Mouse (Mus musculus) spleen, postnatal 10 days (tissue): Measurements from ENCODE around the gene Gng7.
A peak's percentile ranks its signal among the peaks of the same experiment; 100 is the strongest.

Experiments
- DNase-seq, 2 experiments: peaks; one replicate each; pipeline ENCODE4 v3.0.0; 2021 to 2022; ENCODE audit warnings: low spot score in 2 of 2

Gene Gng7

GRCm38 (mm10) chr10:81025639-81026275 lies 11.0 kb upstream of the Gng7 start, which contains the start of gene Diras1:
Gene Diras1, minus strand, starts transcription at chr10:81025662.
- no peak for DNase-seq

DNA sequence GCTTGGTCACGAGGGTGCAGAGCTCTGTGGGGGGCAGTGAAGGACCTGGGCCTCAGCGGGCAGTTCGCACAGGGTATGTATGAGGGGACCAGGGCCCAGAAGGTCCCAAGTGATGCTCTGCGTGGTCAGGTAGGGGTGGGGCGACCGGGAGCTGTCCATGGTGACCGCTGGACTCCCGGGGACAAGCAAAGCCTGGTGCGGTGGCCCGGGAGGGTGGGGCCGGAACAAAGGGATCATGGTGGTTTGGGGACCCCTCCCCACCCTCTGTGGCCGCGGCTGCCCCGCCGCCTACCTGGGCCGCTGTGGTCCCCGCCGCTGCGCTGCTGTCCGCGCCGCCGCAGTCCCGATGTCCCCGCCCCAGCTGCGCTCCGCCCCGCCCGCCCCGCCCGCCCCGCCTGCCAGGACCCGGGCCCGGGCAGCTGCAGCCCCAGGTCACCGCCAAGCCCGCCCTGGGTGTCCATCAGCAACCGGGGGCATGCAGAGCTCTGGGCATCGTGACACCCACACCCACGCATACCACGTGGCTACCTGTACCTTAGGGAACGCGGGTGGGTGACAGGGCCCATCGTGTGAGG lies 10.4 kb upstream of the Gng7 start:
- DNase-seq: no peak

- DNase-seq: no peak
These were observed 9.7 kb upstream of the Gng7 start for GRCm38 (mm10) chr10:81024346-81024937.

DNA sequence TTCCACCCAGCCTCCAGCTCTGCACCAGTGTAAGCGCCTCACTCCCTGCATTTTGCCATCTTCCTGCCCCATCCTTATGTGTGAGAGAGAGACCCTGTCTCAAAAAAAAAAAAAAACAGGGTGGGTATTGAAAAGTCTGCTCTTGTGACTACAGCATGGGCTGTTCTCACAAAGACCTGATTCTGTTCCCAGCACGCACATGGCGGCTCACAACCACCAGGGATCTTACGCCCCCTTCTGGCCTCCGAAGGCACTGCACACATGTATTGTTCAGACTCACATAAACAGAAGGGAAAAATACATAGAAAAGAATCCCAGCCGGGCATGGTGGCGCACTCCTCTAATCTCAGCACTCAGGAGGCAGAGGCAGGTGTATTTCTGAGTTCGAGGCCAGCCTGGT lies 8.0 kb upstream of the Gng7 start:
- no peak for DNase-seq

DNA sequence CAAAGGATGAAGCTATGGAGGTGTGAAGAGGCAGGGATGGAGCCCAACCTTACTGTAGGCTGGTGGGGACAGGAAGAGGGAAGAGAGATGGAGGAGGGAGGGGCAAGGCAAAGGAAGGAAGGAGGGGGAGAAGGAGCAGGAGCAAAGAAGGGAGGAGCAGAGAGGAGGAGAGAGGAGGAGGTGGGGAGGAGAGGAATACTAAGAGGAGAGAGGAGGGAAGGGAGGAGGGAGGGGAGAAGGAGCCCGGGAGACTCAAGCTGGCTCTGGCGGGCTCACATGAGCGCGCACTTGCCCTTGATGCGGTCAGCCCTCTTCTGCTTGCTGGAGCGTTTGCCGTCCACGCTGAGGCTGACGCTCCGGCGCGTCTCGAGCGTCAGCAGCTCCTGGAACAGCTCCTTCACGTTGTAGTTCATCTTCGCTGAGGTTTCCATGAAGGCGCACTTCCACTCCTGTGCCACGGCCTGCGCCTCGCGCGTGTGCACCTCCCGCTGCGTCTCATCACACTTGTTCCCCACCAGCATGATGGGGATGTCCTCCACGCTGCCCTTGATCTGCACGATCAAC lies 6.9 kb upstream of the Gng7 start:
- DNase-seq: no peak

DNA sequence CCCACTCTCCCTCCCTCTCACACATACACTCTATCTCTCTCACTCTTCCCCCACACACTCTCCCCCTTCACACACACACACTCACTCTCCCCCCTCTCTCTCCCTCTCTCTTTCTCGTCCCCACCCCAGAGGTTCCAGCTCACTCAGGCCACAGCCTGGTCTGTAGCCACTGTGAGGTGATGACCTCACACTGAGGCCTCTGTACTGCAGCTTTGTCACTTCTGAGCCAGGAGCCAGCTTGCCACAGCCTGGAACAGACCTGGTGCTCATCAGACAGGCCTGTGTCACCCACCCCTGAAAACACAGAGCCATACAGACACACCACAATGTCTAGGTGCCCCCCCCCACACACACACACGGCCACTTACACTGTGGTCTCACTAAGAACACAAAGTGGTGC lies 5.5 kb upstream of the Gng7 start:
- DNase-seq: no peak

DNA sequence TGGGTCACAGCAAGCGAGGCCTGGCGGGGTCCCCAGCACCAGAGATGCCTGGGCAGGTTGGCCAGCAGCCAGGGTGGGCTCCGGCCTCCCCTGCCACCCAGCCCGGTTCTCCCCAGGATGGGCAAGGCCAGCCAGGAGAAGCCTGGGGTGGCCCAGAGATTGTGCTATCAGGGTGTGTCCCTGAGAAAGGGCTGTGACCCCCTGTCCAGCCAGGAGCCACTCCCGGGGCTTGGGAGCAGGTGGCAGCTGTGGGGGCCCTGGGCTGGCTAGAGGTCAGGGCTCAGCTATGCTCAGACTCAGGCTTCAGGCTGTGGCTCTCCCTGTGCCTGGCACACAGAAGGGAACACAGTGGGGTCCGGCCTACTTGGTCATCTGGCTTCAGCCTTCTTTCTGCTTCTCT lies 4.9 kb upstream of the Gng7 start:
- no peak for DNase-seq

DNA sequence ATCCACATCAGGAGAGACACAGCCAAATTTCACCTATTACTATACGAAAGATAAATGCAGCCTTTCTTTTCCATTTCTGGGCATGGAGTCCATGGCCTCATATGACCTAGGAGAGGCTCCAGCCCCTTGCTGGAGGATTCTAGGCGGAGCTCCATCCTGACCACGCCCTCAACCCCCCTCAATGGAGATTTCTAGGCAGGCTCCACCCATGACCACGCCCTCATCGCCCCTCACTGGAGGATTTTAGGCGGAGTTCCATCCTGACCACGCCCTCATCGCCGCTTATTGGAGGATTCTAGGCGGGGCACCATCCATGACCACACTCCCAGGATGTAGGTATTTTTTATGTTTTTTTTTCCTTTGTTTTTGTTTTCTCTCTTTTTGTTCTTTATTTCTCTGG lies 3.6 kb upstream of the Gng7 start:
- DNase-seq: peak in 1 of 2 experiments; percentile 65

DNA sequence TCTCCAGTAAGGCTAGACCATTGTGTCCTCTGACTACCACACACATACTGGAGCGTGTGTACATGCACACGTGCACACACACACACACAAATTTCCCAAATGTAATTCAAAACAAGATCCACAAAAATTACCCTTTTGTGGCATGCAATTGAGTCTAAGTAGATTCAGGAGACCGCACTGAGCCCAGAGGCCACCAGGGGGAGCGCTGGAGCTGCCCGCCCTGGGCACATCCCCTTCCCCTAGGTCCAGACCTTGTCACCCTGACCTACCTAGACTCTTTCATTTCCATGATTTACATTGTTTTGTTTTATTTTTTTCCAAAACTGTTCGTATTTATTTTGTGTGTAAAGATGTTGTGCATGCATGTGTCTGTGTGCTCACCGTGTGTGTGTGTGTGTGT lies 1.9 kb upstream of the Gng7 start:
- peak; percentile 59 to 82 for DNase-seq

DNA sequence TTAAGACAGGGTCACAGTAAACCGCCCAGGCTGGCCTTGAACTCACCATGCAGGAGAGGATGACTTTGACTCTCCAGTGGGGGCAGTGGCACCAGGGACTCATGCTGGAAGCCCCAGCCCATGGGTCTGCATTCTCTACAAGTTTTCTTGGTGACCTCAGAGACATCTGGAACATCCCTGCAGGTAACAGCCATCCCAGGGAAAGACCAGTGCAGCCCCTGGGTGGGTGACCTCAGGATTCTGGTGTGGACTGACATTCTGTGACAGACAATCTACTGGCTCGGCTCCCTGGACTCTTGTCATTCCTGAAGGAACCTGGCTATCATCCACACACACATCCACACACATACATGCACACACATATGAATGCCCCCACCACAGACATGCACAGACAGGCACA lies 921 bp upstream of the Gng7 start:
- DNase-seq: no peak

DNA sequence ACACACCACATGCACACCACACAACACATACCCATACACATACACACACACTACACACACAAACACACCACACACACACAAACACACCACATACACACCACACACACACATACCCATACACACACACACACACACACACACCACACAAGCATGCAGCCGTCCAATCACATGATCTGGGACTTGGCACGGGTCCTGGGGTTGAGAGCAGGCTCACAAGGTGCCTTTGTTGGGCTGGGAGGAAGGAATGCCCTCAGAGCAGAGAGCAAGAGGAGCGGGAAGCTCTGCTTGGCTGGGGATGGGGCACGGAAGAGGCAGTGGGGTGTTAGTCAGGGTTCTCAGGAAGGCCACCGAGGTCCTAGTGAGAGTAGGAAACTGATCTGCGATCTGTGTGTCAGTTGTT lies 3.9 kb downstream of the Gng7 start:
- no peak for DNase-seq

DNA sequence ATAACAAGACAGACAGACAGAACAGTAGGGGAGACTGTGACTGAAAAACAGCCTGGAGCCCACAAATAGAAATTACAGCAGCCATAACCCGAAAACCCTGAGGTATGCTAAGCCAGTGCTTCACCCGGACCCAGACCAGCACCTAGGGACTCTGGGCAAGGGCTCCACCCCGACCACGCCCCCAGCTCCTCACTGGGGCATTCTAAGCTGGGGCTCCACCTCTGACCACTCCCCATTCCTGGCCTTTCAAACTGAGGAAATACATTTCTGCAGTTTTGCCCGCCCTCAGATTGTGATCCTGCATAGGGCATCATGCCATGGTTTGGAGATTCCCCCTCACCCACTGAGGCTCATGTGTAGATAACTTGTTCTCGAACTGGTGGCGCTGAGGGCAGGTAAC lies 7.5 kb downstream of the Gng7 start:
- DNase-seq: peak in 1 of 2 experiments; percentile 48

GRCm38 (mm10) chr10:81006005-81006677 lies 8.6 kb downstream of the Gng7 start:
- DNase-seq: no peak

- DNase-seq: no peak
These were observed 13.6 kb downstream of the Gng7 start for GRCm38 (mm10) chr10:81001161-81001560.

- no peak for DNase-seq
These were observed 14.3 kb downstream of the Gng7 start for GRCm38 (mm10) chr10:81000197-81001062.

DNA sequence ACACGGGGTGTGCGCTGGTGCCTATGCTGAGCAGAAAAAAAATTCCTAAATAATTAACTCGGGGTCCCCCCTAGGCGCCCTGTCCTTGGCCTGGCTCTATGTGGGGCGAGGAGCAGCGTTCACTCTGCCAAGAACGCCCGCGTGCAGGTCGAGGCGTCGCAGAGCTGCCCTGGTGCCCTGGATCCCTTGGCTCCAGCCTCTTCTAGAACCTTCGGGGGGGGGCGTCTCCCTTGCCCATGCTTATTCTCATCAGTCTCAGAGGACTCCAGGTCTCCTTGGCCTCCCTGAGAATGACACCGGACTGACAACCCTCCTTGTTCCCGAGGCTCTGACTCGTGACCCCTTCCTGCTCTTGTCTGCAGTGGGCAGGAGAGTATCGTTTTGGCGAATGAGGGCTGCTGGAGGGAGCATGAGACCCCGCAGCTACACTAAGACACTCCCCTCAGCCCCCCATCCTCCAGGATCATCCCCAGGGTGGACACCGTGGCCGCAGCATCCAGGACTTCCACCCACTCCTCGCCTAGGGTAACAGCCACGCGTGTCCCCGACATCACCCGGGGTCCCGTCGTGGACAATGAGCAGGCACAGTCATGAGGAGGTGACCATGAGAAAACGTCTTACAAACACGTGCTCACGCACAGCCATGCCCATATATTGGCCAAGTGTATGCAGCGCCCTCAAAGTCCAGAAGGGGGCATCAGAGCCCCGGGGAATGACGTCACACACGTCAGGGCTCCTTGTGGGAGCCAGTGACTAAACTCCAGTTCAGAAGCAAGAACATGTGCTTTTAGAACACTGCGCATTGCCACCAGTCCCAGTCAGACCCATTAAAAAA lies 15.2 kb downstream of the Gng7 start:
- DNase-seq: peak; percentile 75 to 85

DNA sequence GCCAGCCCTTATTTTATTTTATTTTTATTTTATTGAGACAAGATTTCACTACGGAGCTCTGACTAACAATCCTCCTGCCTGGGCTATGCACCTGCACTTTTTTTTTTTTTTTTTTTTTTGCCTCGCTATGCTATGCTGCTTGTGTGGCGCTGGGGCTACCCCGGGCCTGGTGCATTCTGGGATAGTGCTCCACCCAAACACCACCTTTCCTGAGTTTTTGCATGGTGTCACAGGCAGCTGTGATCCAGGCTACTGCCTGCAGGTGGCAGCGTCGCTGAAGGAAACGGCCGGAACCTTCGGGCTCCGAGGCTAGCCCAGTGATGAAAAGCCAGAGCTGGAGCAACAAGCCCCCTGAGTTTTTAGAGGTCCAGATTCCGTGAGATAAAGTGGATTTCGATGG lies 16.0 kb downstream of the Gng7 start:
- peak; percentile 42 to 71 for DNase-seq

- DNase-seq: no peak
These were observed 16.7 kb downstream of the Gng7 start for GRCm38 (mm10) chr10:80998021-80998420.

DNA sequence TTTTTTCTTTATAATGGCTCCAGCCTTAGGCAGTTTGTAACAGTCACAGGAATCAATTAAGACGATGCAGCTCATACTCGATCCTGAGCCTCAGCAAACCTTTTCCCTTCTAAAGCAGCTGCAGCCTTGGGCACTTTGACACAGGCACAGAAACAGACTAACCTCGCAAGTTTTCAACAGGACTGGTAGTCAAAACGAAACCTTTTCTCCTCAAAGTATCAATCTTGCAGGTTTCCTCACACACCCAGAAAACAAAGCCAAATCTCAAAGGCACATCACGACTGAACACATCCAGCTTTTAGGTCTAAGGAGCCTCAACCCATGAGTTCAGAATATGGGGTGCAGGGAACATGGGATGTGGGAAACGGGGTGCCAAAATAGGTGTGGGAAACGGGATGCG lies 17.4 kb downstream of the Gng7 start:
- no peak for DNase-seq

DNA sequence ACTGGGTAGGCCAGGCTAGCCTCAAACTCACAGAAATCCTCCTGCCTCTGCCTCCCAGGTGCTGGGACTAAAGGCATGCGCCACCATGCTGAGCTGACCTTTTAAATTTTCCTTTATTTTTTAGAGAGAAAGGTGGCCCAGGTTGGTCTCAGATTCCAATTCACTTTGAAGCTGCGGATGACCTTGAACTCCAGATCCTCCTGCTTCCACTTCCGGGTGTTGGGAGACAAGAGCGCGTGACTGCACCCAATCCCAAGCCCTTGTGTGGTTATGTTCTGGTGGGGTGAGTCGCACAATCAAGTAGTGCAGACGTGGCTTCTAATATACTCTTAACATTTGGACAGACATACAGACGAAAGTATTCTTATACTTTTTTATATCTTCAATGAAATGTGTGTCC lies 18.2 kb downstream of the Gng7 start:
- DNase-seq: no peak
